Mouse (Mus musculus): ENCODE measurements around the gene Tenm1.

DNA sequence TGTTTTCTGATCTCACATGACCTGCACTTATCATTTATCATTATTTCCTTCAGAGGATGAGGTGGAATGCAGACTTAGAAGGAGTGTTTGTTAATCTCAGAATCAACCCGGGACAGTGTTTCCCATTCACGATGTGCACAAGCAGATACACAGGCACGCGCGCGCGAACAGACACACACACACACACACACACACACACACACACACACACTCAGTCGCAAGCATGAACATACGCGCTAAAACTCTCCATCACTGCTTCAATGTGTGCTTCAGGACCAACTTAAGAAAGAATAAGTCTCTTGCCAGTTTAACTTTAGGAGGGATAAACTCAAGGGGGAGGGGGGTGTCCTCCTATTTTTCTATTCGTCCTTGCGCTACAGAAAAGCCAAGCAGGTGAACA, 411 bp upstream of the Tenm1 start:
- TF ChIP-seq POLR2A (IDR thresholded peaks at IDR 0.05; ENCODE audit: extremely low read depth, insufficient read depth, low read length) (no peak), CTCF (IDR thresholded peaks at IDR 0.05; ENCODE audit: low read depth, low read length) (no peak)
